Mouse (Mus musculus) c-Kit-positive CD71-positive TER-119-negative erythroid progenitor cells, embryonic 14.5 days (primary cell): ENCODE results near the gene Prss8.
"Not testable (repeated sequence)": the region's sequence is repeated elsewhere in the genome, so short reads cannot be mapped to it uniquely, and the experiment has no call there.

Experiments used
- DNase-seq: peaks from one replicate; pipeline ENCODE4 v3.0.0-alpha.2; 2013; ENCODE audit warnings: low read depth

Gene Prss8

DNA sequence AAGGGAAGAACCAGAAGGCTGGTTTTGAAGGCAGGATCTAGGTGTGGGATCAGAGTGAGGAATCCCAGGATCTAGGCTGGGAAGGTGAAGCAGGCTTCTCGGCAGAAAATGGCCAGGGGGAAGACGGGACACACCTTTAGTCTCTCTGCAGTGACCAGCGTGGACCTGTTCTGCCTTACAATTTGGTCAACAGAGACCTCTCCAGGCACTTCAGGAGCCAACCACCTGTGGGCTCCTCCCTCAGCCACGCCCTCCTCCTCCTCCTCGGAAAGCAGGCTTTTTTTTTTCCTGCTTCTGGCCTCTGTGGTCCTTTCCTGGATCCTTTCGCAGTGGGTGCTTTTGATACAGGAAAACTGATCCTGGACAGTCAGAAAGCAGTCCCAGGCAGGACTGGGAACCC, at the start of gene Prss8:
TSS of gene Prss8 (minus strand) at position 182 of the 400 bp plus-strand sequence.
- DNase-seq, result no peak

DNA sequence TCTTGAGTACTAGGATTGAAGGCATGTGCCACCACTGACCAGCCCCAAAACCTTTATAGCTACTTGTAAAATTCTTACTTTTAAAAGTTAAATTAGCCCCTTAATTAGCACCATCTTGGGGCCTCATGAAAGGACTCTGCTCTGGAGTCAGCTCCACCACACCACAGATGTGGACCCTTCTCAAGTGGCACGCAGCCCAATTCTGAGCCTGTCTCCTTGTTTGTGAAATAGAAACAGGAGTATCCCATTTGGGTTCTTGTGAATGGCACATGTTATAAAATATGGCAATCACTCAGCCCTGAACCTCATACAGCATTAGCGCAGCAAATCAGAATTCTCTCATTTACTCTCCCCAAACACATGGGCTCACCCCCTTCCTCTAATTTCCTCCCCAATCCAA, 49.0 kb upstream of the Prss8 start:
- DNase-seq, result no peak

DNA sequence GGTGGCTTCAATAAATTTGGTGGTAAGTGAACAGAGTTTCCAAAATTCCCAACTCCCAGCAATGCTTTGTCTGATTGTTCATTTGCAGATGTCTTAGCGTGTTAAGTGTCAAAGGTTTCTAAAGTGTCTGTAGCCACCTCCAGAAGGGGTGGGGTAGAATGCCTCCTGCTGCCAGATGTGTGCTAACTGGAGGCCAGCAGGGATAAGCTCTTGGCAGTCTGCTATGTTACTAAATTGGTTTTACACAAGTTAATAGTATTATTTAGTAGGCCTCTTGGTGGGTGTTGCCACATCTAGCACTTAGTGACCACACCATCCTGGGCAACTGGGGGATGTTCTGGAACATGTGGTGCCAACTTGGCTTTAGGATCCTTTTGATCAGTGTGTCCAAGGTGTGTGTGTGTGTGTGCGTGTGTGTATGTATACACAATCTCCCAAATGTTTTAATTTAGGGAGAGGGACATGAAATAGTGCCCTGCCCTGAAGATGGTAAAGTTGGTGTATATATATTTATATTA, 44.6 kb upstream of the Prss8 start:
- DNase-seq, result no peak

DNA sequence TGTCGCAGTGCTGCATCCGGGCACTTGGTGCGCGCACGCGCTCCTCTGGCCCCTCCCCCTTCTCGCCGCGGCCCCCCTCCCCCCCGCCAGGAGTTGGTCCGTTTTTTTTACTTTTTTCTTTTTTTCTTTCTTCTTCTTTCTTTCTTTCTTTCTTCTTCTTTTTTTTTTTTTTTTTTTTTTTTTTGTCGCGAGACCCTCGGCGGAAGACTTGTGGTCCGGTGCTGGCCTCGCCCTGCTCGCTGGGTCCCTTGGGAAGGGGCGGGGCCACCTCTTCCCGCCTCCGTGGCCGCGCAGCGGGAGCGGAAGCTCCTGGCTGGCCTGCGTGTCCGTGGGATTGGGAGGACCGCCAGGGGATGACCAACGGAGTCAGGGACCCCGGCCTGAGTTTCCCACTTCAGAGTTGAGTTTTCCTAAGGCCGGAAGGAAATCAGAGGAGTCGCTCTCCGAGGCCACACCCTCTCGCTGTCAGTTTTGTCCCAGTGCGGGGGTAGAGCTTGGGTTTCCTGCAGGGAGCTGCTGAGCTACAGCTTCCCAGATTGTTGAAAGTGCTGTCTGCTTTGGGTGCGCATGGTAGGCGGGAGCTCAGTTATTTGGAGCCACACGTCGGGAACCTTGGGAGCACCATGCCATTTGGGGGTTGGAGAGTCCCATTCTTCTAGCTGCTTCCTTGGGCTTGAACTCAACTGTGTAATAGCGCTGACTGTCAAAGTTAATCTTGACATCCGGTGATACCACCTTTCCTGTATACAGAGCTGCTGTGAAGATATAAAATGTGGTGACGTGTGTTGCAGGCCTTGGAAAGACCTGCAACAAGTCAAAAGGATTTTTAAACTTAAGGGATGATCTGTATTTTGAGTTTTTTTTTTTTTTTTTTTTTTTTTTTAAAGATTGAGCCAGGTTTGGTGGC, 38.3 kb upstream of the Prss8 start:
- DNase-seq, result peak; percentile 45

DNA sequence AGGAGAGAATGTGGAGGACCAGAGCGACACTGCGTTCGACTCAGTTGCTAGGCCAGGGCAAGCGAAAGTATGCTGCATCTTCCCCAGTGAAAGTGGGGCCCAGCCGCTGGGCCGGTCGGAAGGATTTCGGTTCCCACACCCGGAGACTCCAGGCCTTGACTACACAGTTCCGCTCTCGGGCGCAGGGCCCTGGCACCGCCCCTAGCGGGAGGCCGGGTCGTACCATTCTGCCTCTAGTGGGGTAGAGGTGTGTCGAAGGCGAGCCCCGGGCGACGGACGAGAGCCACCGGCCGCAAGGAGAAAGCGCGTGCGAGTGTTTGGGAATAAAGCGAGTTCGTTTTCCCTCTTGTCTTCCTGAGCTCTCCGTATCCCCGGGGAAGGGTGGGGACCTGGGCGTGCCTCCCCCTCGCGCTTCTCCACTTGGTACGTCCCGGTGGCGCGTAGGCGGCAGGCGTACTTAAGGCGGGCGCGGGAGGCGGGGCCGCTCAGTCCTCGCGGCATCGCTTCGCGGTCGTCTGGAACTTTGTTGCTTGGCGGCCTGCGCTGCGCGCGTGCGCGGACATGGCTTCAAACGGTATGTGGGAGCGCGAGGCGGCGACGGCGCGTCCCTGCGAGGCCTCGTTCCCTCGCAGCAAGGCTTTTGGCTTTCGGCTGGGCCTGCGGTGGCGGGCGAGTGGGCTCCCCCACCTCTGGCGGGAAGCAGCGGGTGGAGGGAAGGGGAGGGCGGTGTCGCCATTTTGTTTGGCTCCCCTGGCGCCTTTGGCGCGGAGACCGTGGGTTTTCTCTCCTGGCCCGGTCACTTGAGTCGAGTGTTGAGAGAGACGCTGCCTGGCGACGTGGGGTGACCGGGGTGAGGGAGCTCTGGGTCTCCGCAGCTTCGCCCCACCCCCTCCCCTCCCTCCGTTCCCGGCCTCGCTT, 37.4 kb upstream of the Prss8 start, which contains the start of gene Fus:
TSS of gene Fus (plus strand) at position 454 of the 918 bp plus-strand sequence.
- DNase-seq, result peak; percentile 84

DNA sequence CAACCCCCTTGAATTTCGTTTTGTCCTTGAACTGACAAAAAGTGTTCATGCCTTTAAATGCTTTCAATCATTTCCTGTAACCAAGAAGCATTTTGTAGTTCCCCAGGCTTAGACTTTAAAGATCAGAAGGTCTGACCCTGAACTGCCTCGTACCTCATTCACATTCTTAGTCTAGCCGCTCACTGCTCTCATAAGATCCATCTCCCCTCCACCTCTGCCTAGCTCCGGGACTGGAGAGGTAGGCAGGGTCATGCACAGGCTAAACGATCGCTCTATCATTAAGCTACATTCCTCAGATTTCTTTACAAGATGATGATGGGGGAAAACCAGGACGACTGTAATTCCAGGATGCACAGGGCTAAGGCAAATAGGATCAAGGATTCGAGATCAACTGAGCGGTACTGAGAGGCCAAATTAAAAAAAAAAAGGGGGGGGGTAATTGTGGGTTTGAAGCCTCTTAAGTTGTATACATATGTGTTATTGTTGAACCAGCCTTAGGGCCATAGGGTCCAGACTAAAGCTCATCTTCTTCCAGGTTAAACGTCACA, 36.5 kb upstream of the Prss8 start:
- no peak for DNase-seq

DNA sequence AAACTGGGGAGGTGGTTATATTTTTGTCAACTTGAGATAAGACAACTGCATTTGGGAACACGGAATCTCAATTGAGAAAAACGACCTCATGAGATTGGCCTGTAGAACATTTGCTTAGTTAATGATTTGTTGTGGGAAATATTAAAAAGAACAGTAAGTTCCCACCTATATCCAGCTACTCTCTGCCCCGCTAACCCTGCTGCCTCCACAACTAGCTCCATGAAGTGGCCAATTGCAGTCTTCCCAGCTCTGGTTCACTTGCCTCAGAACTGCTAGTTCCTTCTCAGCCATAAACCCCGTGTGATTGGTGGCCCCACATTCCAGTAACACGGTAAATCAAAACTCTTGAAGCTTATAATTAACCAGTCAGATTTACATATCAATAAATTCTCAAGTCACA, 29.5 kb upstream of the Prss8 start:
- no peak for DNase-seq

DNA sequence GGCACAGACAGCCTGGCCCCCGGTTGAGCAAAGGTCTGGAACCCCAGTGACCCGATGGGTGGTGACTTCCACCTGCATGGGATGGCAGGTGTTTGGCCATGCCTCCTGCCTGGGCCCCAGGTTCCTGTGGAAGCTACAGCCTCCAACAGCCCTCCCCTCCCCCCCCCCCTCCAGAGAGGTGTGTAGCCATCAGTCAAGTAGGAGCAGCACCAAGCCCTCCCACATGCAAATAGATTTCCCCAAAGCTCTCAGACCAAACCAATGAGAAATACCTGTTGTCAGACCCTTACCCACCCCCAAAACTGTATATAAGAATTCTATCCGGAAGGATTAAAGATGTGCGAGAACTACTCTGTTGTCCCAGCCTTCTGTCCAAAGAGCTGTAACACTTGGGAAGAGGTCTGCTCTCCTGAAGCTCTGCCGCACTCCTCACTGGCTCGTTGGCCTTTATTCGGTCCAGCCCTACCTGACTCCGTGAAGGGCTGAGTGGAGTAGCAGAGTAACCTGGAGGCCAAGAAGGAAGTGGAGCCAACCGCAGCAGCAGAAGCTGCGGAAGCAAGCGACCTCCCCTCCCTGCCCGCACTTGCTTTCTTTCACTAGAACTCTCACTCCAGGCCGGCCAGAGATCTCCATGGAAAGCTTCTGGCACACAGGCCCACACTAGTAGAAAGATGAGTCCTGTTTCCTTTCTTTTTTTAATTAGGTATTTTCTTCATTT, 23.1 kb upstream of the Prss8 start:
- no peak for DNase-seq

DNA sequence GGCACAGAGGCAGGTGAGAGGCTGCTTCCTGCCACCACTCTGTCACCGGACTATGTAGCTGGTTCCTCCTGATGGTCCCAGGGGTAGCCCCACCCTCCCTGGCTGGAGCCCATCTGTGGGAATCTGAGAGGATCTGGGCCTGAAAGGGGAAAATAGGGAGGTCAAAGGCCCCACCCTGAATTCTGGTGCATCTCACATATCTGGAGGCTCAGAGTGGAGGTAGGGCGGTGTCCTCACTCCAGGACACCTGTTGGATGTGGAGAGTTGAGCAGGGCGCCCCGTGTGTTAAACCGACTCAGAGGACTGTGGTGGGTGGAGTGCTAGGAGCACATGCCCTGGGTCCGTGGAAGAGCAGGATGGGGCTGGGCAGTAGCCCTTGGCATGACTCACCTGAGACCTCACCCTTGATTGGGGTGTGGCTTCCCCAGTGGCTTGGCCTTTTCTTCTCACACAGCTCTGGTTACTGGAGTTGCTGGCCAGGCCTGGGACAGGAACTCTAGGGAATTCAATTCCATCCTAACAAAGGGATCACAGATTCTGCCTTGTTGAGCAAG, 16.6 kb upstream of the Prss8 start, which contains the start of gene Prss36:
TSS of gene Prss36 (minus strand) at position 256 of the 554 bp plus-strand sequence.
- DNase-seq, result no peak

DNA sequence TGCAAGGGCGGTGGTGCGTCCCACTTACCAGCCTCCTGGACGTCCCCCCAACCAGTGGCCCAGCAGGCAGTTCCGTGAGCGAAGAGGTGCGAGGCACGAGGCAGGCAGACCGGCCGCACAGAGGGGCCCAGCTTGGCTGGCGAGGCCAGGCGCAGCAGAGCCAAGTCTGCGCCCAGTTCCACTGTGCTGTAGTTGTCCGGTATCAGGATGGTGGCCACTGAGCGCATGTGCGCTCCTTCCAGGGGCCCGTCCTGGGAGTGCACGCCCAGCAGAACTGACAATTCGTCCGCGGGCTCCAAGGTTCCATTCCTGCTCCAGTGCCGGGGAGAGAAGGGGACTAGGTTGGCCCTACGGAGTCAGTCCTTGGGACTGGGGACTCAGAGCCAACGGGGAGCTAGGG, 14.7 kb upstream of the Prss8 start:
- DNase-seq, result no peak

DNA sequence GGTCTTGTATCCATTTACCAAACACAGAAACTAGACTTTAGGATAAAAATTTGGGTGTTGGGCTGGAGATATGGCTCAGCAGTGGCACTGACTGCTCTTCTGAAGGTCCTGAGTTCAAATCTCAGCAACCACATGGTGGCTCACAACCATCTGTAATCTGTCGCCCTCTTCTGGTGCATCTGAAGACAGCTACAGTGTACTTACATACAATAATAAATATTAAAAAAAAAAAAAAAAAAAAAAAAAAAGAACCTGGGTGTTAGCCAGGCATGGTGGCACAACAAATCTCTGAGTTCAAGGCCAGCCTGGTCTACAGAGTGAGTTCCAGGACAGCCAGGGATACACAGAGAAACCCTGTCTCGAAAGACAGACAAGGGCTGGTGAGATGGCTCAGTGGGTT, 12.2 kb upstream of the Prss8 start:
- not testable (repeated sequence) for DNase-seq

DNA sequence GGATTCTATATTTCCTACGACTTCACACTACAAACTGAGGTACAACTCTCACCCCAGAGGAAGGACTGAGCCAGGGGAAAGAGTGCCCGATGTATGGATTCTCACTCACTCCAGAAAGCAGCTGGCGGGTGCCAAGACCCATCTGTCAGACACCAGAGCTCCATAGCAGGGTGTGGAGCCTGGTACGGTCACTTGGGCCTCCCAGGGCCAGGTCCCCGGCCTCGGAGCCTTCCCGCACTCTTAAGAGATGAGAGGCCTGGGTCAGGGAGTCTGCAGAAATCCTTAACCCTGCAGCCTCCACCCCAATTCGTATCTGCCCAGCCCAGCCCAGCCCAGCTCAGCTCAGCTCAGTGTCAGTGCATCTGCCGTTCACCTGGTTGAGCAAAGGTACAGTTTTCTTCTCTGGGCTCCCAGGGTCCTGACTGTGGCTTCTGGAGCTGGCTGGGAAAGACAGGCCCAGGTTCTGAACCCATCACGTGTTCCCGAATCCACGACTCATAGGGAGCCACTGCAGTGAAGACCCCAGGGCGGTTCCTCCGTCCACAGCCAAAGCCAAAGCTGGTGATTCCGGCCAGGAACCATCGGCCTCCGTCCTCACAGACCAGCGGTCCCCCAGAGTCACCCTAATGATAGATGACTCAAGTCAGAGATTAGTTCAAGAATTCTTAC, 6.4 kb upstream of the Prss8 start:
- no peak for DNase-seq

DNA sequence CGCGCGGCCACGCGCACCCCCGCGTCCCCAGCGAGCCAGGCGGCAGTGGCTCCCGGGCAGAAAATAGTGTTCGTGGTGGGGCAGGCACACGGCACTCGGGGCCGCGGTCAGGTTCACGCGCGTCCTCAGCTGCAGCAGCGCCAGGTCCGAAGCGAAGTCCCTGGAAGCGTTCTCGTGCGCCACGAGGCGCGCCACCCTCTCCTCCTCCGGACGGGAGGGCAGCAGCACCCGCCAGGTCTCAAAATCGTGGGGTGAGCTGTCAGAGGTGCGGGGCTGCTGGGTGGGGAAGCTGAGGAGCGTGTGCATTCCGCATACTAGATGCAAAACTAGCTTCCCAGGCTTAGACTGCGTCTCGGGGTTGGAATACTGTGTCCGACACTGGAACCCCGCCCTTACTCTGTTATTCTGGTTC, 5.8 kb upstream of the Prss8 start:
- DNase-seq, result no peak

DNA sequence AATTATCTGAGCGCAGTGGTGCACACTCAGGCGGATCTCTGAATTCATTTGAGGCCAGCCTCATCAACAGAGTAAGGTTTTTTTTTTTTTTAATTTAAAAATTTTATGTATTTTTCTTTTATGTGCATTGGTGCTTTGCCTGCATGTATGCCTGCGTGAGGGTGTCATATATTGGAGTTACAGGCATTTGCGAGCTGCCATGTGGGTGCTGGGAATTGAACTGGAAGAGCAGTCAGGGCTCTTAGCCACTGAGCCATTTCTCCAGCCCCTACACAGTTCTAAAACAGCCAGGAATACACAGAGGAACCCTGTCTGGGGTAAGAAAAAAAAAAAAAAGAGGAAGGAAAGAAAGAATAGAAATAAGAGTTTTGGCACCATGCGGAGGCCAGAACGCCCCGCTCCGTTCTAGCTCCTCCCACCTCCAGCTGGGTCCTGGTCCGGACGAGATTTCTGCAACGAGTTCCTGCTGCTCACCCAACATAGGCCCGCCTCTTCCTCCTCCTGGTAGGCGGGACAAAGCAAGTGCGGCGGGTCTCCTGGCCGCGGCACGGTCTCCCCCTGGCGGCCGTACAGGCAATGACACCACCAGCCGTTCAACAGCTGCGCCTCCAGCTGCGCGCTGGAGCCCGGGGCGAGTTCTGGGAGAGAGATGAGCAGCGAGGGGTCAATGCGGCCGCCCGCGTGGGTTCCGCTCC, 5.3 kb upstream of the Prss8 start:
- peak; percentile 95 for DNase-seq

DNA sequence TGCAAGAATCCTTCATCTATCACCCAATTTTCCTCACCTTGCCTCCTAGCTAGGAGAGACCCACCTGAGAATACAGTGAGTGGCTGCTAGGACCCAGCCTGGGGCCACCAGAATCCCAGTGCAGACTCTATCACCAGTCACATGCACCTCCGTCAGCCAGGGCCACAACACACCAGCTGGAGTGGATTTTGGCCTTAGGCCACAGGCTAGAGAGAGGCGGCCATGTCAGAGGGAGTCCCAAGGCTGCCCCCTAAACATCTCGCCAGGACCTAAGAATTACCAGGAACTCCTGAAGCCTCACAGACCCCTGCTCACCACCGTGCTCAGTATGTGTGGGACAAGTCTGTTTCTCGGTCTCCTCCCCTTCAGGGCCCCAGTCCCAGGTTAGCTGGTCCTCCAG, 4.2 kb upstream of the Prss8 start:
- DNase-seq, result no peak

DNA sequence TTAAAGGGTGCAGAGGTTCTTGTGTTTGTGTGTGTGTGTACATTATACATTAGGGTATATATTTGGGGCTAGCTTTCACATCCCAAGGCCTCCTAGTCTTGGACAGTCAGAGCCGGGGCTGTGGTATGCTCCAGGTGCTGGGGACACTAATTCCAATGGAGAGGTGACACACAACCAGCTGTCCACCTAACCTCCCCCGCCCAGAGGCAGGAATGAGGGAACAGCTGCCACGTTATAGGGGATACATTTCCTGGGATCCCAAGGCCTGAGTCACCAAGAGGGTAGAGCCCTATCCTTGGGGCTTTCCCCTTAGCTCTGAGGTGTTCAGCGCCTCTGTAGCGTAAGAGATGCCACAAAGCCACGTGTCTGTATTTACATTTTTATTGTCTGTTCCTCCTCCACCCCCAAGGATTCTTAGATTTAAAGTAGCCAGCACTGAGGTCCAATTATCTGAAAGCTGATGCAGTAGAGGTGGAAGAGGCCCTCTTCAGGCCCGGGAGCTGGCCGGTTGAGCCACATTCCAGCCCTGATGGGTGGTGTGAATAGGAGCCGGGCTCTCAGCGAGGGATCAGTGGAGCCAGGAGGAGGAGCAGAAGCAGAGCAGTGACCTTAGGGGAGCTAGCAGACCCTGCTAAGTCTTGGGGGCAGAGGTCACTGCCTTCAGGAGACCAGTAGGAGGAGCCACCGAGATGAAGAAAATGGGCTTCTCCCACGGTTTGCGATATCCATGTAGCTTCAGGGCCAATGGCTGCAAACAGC, 2.5 kb upstream of the Prss8 start:
- DNase-seq, result no peak

DNA sequence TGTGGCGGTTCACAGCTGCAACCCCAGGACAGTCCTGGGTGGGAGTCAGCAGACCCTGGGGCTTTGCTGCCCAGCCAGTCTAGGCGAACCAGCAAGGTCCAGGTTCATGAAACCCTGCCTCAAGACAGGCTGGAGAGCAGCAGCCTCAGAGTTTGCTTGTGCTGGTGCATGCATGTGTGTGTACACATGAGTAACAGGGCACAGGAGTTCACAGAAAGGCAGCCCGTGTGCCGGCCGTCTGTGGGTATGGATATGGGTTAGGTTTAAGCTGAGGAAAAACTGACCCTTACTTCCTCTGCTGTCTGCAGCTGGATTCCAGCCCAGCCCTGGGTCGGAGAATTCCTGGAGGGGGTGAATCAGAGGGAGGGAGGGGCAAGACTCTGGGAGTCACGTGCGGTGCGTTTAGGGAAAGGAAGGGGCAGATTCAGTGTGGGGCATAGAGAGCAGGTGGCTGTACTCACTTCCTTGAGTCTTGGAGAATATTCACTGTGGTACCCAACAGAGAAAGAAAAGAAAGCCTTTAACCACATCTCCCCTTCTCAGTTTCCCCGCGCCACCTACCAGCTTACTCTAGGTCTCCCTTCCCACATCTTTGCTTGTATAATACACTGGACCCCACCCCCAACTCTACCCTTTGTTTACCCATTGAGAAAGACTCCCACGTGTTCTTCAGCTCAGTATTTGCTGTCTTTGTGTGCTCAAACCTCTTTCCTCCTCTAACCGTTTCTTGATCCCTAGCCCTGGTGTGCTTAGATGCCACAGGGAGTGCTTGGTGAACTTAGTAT, 1.6 kb upstream of the Prss8 start:
- DNase-seq, result no peak

DNA sequence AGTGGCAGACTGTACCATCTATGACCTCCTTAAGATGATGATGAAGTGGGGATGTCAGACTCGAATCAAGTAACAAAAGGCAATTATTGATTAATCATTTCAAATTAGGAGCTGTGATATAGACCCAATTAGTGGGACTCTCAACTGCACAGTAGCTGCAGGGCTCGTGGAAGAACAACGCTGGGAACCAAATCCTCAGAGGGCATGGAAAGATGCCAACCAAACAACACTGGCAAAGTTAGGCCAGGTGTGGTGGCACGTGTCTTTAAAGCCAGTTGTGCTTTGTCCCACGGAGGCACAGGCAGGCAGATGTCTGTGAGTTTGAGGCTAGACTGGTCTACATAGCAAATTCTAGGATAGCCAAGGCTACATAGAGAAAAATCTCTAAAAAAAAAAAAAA, 732 bp upstream of the Prss8 start:
- no peak for DNase-seq
